Mouse (Mus musculus) MEL (cell line): ENCODE measurements around the gene Mcat. TPM values are rescaled to one million over a fixed set of nuclear protein-coding genes. Genes with fewer than 3 reads are reported as not detected.

Experiments used
- DNase-seq: peaks from one replicate; pipeline ENCODE4 v3.0.0; 2011; ENCODE audit warnings: low read depth, low spot score
- H3K27ac ChIP-seq: 2 replicates; pipeline ENCODE4 v1.5.1; 2012; ENCODE audit warnings: low read depth, mild to moderate bottlenecking, control low read depth, low read length, moderate library complexity; ENCODE audit not compliant: control insufficient read depth
- H3K27me3 ChIP-seq, 2 experiments: fragments of 150-350 bp in 1 of 2; sonication (generic) in 1 of 2; 2 replicates each; pipeline ENCODE4 v1.6.1; 2012; ENCODE audit warnings: low read length in 2 of 2, mild to moderate bottlenecking in 2 of 2, improper control_type of control experiment in 1 of 2, moderate library complexity in 1 of 2; ENCODE audit not compliant: insufficient read depth in 2 of 2, control insufficient read depth in 1 of 2
- H3K36me3 ChIP-seq, 2 experiments: 2 replicates each; pipeline ENCODE4 v1.6.1; 2012 to 2014; ENCODE audit warnings: low read length in 2 of 2, improper control_type of control experiment in 1 of 2, inconsistent platforms in 1 of 2, mild to moderate bottlenecking in 1 of 2; ENCODE audit not compliant: insufficient read depth in 2 of 2, control insufficient read depth in 1 of 2
- H3K4me1 ChIP-seq, 2 experiments: fragments of 150-350 bp in 1 of 2; sonication (generic) in 1 of 2; 2 replicates each; pipeline ENCODE4 v1.6.1; 2012; ENCODE audit warnings: low read length in 2 of 2, improper control_type of control experiment in 1 of 2, mild to moderate bottlenecking in 1 of 2; ENCODE audit not compliant: insufficient read depth in 2 of 2, control insufficient read depth in 1 of 2
- H3K4me3 ChIP-seq, 2 experiments: fragments of 150-350 bp in 1 of 2; sonication (generic) in 1 of 2; 2 replicates each; pipeline ENCODE4 v1.5.1; 2012; ENCODE audit warnings: low read depth in 2 of 2, low read length in 2 of 2, mild to moderate bottlenecking in 2 of 2, moderate library complexity in 2 of 2, control low read depth in 1 of 2, improper control_type of control experiment in 1 of 2; ENCODE audit not compliant: control insufficient read depth in 1 of 2, insufficient read depth in 1 of 2
- H3K79me2 ChIP-seq: 2 replicates; pipeline ENCODE4 v1.6.1; 2012; ENCODE audit warnings: mild to moderate bottlenecking, low read length, moderate library complexity; ENCODE audit not compliant: control insufficient read depth, poor library complexity, insufficient read depth
- H3K9ac ChIP-seq: 2 replicates; pipeline ENCODE4 v1.6.1; 2012; ENCODE audit warnings: low read depth, mild to moderate bottlenecking, control low read depth, low read length, moderate library complexity; ENCODE audit not compliant: control insufficient read depth, poor library complexity, severe bottlenecking
- H3K9me3 ChIP-seq: fragments of 150-350 bp; sonication (generic); replicated peaks from 2 replicates; pipeline ENCODE4 v1.6.1; 2012; ENCODE audit warnings: mild to moderate bottlenecking, low read length, improper control_type of control experiment, moderate library complexity; ENCODE audit not compliant: insufficient read depth
- CHD1 ChIP-seq: IDR thresholded peaks from 2 replicates; pipeline ENCODE4 v1.6.1; 2012; ENCODE audit warnings: low read depth, mild to moderate bottlenecking, inconsistent platforms, low read length, improper control_type of control experiment
- CHD2 ChIP-seq: IDR thresholded peaks from 2 replicates; pipeline ENCODE4 v1.6.1; 2011; ENCODE audit warnings: low read length, improper control_type of control experiment
- CTCF ChIP-seq, 3 experiments: IDR thresholded peaks in 2 of 3; conservative IDR thresholded peaks in 1 of 3; 2 replicates each; pipeline ENCODE4 v1.5.1; 2011 to 2012; ENCODE audit warnings: low read length in 3 of 3, low read depth in 2 of 3, mild to moderate bottlenecking in 2 of 3, improper control_type of control experiment in 1 of 3, inconsistent platforms in 1 of 3, mixed read lengths in 1 of 3, moderate library complexity in 1 of 3; ENCODE audit not compliant: control insufficient read depth in 1 of 3, insufficient read depth in 1 of 3, poor library complexity in 1 of 3, severe bottlenecking in 1 of 3
- E2F4 ChIP-seq: IDR thresholded peaks from 2 replicates; pipeline ENCODE4 v1.6.1; 2011; ENCODE audit warnings: low read depth, low read length, improper control_type of control experiment, borderline replicate concordance
- EP300 ChIP-seq, 2 experiments: IDR thresholded peaks; 2 replicates each; pipeline ENCODE4 v1.6.1; 2011; ENCODE audit warnings: improper control_type of control experiment in 2 of 2, low read length in 2 of 2, low read depth in 1 of 2, mild to moderate bottlenecking in 1 of 2
- ETS1 ChIP-seq: IDR thresholded peaks from 2 replicates; pipeline ENCODE4 v1.6.1; 2012; ENCODE audit warnings: low read depth, mild to moderate bottlenecking, inconsistent platforms, low read length, improper control_type of control experiment, moderate library complexity
- GATA1 ChIP-seq: IDR thresholded peaks from 2 replicates; pipeline ENCODE4 v1.6.1; 2011; ENCODE audit warnings: low read depth, low read length, improper control_type of control experiment
- HCFC1 ChIP-seq: IDR thresholded peaks from 2 replicates; pipeline ENCODE4 v1.6.1; 2012; ENCODE audit warnings: low read depth, mild to moderate bottlenecking, inconsistent platforms, low read length, improper control_type of control experiment, moderate library complexity
- KAT2A ChIP-seq: conservative IDR thresholded peaks from 2 replicates; pipeline ENCODE4 v1.6.1; 2012; ENCODE audit warnings: low read depth, low read length, improper control_type of control experiment, inconsistent platforms
- MAX ChIP-seq: IDR thresholded peaks from 2 replicates; pipeline ENCODE4 v1.6.1; 2011; ENCODE audit warnings: low read length, improper control_type of control experiment
- MEF2A ChIP-seq: IDR thresholded peaks from 2 replicates; pipeline ENCODE4 v1.6.1; 2014; ENCODE audit warnings: low read depth, mild to moderate bottlenecking, inconsistent platforms, low read length, improper control_type of control experiment; ENCODE audit not compliant: poor library complexity, insufficient replicate concordance, severe bottlenecking; ENCODE audit errors: extremely low read depth
- MXI1 ChIP-seq: IDR thresholded peaks from 2 replicates; pipeline ENCODE4 v1.6.1; 2011; ENCODE audit warnings: mild to moderate bottlenecking, low read depth, low read length, improper control_type of control experiment
- MYB ChIP-seq: IDR thresholded peaks from 2 replicates; pipeline ENCODE4 v1.6.1; 2011; ENCODE audit warnings: mild to moderate bottlenecking, low read depth, low read length, improper control_type of control experiment
- NELFE ChIP-seq: IDR thresholded peaks from 2 replicates; pipeline ENCODE4 v1.6.1; 2011; ENCODE audit warnings: low read depth, low read length, improper control_type of control experiment
- RAD21 ChIP-seq: IDR thresholded peaks from 2 replicates; pipeline ENCODE4 v1.6.1; 2011; ENCODE audit warnings: mild to moderate bottlenecking, low read depth, low read length, improper control_type of control experiment
- SIN3A ChIP-seq: IDR thresholded peaks from 2 replicates; pipeline ENCODE4 v1.6.1; 2012; ENCODE audit warnings: low read length, improper control_type of control experiment, inconsistent platforms
- TBP ChIP-seq: IDR thresholded peaks from 2 replicates; pipeline ENCODE4 v1.8.0; 2011; ENCODE audit warnings: low read depth, low read length, improper control_type of control experiment
- TCF12 ChIP-seq: IDR thresholded peaks from 2 replicates; pipeline ENCODE4 v1.6.1; 2014; ENCODE audit warnings: low read depth, mild to moderate bottlenecking, inconsistent platforms, low read length, improper control_type of control experiment, moderate library complexity
- USF1 ChIP-seq: IDR thresholded peaks from 2 replicates; pipeline ENCODE4 v1.6.1; 2014; ENCODE audit warnings: low read depth, mild to moderate bottlenecking, inconsistent platforms, low read length, improper control_type of control experiment, moderate library complexity
- ZC3H11A ChIP-seq: IDR thresholded peaks from 2 replicates; pipeline ENCODE4 v1.6.1; 2012; ENCODE audit warnings: low read depth, mild to moderate bottlenecking, inconsistent platforms, low read length, improper control_type of control experiment
- ZNF384 ChIP-seq: IDR thresholded peaks from 2 replicates; pipeline ENCODE4 v1.6.1; 2012; ENCODE audit warnings: low read depth, mild to moderate bottlenecking, inconsistent platforms, low read length, improper control_type of control experiment
- polyA plus RNA-seq, 2 experiments: library from polyadenylated mRNA; stranded (reverse) in 1 of 2; unstranded in 1 of 2; fragments of >175 nt in 1 of 2; fragments of >200 nt in 1 of 2; gene quantifications; 2 replicates each; pipeline versions ENCODE4 v1.2.1 to v1.2.4; 2012; ENCODE audit warnings: low replicate concordance in 2 of 2, low read depth in 1 of 2; ENCODE audit not compliant: insufficient read length in 2 of 2, insufficient read depth in 1 of 2, missing spikeins in 1 of 2
- total RNA-seq: library from RNA; depleted of rRNA; stranded (reverse); fragments of 300-350 nt; gene quantifications from 2 replicates; pipeline ENCODE4 v1.2.3, GENCODE M21; 2012

The Mcat gene
- total and polyA plus RNA-seq, 3 experiments, result 28.8 to 35.9 TPM; not detected in 1

- no peak for TF ChIP-seq CHD2
- no peak for TF ChIP-seq MYB
- no peak for TF ChIP-seq TCF12
- TF ChIP-seq GATA1, result no peak
- no peak for TF ChIP-seq ZC3H11A
- TF ChIP-seq MXI1, result no peak
- TF ChIP-seq E2F4, result no peak
- TF ChIP-seq KAT2A, result no peak
- no peak for TF ChIP-seq USF1
- TF ChIP-seq RAD21, result no peak
- no peak for TF ChIP-seq EP300 (IDR thresholded peaks at IDR 0.05; ENCODE audit: low read depth in 1 of 2, low read length in 2 of 2)
- TF ChIP-seq CHD1, result no peak
- no peak for DNase-seq
- H3K36me3 ChIP-seq, result no peaks in the 10 kb centered on the region
- peak overlapping the region; percentile 75 for H3K9ac ChIP-seq
- no peaks in the 10 kb centered on the region for H3K9me3 ChIP-seq
- H3K4me1 ChIP-seq, result peaks cover 0 to 4% of the 10 kb centered on the region in 2 experiments; a peak in 1 of 4 replicates
- peaks cover 1% of the 10 kb centered on the region; the same call in 1 of the 2 replicates for H3K79me2 ChIP-seq
- H3K27ac ChIP-seq, result no peak overlapping the region
- peaks cover 4 to 9% of the 10 kb centered on the region in 2 experiments; a peak in 3 of 4 replicates for H3K27me3 ChIP-seq
- peak overlapping the region; percentile 68 to 94; a peak in 3 of 4 replicates for H3K4me3 ChIP-seq
Observed at GRCm38 (mm10) chr15:83527747-83528146, 35.8 kb downstream of the Mcat start.

- H3K9me3 ChIP-seq, result no peaks in the 10 kb centered on the region
- H3K4me3 ChIP-seq, result peak overlapping the region; percentile 68 to 94
- H3K36me3 ChIP-seq, result no peaks in the 10 kb centered on the region
- H3K4me1 ChIP-seq, result peaks cover 0 to 4% of the 10 kb centered on the region in 2 experiments; a peak in 1 of 4 replicates
- H3K27ac ChIP-seq, result no peak overlapping the region
- H3K27me3 ChIP-seq, result peaks cover 4 to 9% of the 10 kb centered on the region in 2 experiments; a peak in 3 of 4 replicates
- H3K9ac ChIP-seq, result peak overlapping the region; percentile 75
- TF ChIP-seq USF1 (no peak), NELFE (no peak), ETS1 (no peak), TBP (no peak), MAX (peak; percentile 9; the same call in 1 of the 2 replicates), RAD21 (no peak), ZNF384 (no peak), SIN3A (0 out of 2 replicates have a peak, but pooled peaks have one; percentile 5), GATA1 (no peak), HCFC1 (peak; percentile 5; the same call in 1 of the 2 replicates), KAT2A (no peak), MEF2A (no peak), CTCF (IDR thresholded peaks at IDR 0.05 in 2 of 3, conservative IDR thresholded peaks at IDR 0.05 in 1 of 3; ENCODE audit: control insufficient read depth in 1 of 3, insufficient read depth in 1 of 3, low read depth in 2 of 3, low read length in 3 of 3, poor library complexity in 1 of 3, severe bottlenecking in 1 of 3) (no peak)
- peaks cover 1% of the 10 kb centered on the region; the same call in 1 of the 2 replicates for H3K79me2 ChIP-seq
- DNase-seq, result no peak
Observed at GRCm38 (mm10) chr15:83527092-83527437, 36.5 kb downstream of the Mcat start.
